Mouse (Mus musculus) olfactory bulb, adult 2 months (tissue): Measurements from ENCODE around the gene Tarbp1.
A peak's percentile ranks its signal among the peaks of the same experiment; 100 is the strongest.

ENCODE experiments used
- CTCF ChIP-seq: fragments of 200-500 bp; IDR thresholded peaks from 2 replicates; pipeline ENCODE4 v1.5.1; 2012; ENCODE audit warnings: low read depth, mild to moderate bottlenecking, low read length, moderate library complexity; ENCODE audit not compliant: insufficient read depth
- POLR2A ChIP-seq: fragments of 200-500 bp; IDR thresholded peaks from 2 replicates; pipeline ENCODE4 v1.6.1; 2012; ENCODE audit warnings: mild to moderate bottlenecking, low read depth, low read length, moderate library complexity; ENCODE audit not compliant: insufficient read depth

DNA sequence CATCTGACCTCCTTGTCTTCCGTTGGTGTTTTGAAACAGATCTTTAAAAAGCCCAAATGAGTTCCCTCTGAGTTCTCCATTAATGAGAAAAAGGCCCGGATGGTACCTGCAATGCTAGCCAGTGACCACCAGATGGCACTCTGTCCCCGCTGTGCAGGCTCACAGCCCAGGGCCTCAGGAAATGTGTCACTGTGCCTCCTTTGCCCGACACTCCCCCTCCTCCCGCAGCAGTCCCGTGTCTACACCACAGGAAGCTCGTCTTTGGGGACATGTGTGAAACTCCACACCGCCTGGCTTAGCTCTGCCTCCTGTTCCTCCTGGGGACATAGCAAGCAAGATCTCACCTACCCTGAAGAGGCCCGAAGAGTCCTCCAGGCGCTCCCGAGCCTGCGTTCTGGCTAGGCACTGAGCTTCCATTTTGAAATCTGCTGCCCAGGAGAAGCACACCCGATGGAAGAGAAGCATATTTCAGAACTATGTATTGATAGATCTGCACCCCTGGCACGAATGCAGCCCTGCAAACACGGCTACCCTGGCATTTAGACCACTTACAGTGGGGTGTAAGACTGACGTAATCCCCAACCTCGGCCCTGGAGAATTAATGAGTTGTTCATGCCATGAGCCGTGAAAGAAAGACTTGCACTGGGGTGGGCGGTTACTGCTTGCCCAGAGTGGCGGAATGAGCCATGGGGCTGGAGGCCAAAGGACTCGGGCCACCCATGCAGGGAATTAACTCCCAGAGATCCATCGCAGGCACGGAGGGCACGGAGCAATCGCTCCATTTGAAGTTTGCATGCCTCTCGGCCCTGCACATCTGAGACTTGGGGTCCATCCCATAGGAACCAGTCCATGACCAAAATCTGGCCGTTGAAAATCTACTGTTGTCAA, 22.9 kb upstream of the Tarbp1 start:
- TF ChIP-seq CTCF: peak; percentile 98
- TF ChIP-seq POLR2A: no peak
